Mouse (Mus musculus) limb, embryonic 12.5 days (tissue): ENCODE measurements around the gene Pla2g4b. TPM values are rescaled to one million over a fixed set of nuclear protein-coding genes. Genes with fewer than 3 reads are reported as not detected.

Source experiments
- ATAC-seq: fragments of 200-750 bp; cut with Nextera tagmentation; 2 replicates; pipeline ENCODE4 v1.8.0; 2017; ENCODE audit warnings: low read depth, moderate TSS enrichment; ENCODE audit not compliant: insufficient number of reproducible peaks, insufficient read depth, low FRiP score, low TSS enrichment
- H3K27ac ChIP-seq: fragments of 300-500 bp; sonication (generic); 2 replicates; pipeline ENCODE4 v1.5.1; 2016; ENCODE audit warnings: mild to moderate bottlenecking, moderate library complexity
- H3K27me3 ChIP-seq: fragments of 300-500 bp; sonication (generic); 2 replicates; pipeline ENCODE4 v1.6.1; 2016; ENCODE audit warnings: mild to moderate bottlenecking, moderate library complexity
- H3K36me3 ChIP-seq: fragments of 300-500 bp; sonication (generic); 2 replicates; pipeline ENCODE4 v1.6.1; 2016; ENCODE audit warnings: mild to moderate bottlenecking, moderate library complexity
- H3K4me1 ChIP-seq: fragments of 300-500 bp; sonication (generic); replicated peaks from 2 replicates; pipeline ENCODE4 v1.6.1; 2016
- H3K4me2 ChIP-seq: fragments of 300-500 bp; sonication (generic); 2 replicates; pipeline ENCODE4 v1.6.1; 2016; ENCODE audit warnings: mild to moderate bottlenecking, moderate library complexity
- H3K4me3 ChIP-seq: fragments of 300-500 bp; sonication (generic); replicated peaks from 2 replicates; pipeline ENCODE4 v1.5.1; 2016; ENCODE audit warnings: mild to moderate bottlenecking
- H3K9ac ChIP-seq: fragments of 300-500 bp; sonication (generic); replicated peaks from 2 replicates; pipeline ENCODE4 v1.6.1; 2016; ENCODE audit warnings: mild to moderate bottlenecking, moderate library complexity
- H3K9me3 ChIP-seq: fragments of 300-500 bp; sonication (generic); 2 replicates; pipeline ENCODE4 v1.6.1; 2016; ENCODE audit warnings: mild to moderate bottlenecking, moderate library complexity
- WGBS: fragments of 180-500 bp; shearing (Covaris S2); methylation state at CpG from one replicate; pipeline ENCODE4 v1.1.7; 2016; 5-methylcytosine and 5-hydroxymethylcytosine counted together
- polyA plus RNA-seq: library from polyadenylated mRNA; unstranded; fragments of >200 nt; fragmentation: Nextera tagmentation; extraction: Ambion mirVana; gene quantifications from 2 replicates; pipeline ENCODE4 v1.2.1, GENCODE M21; 2016

Pla2g4b gene
- polyA plus RNA-seq, 1 experiment from 2014 or later, result 3.8 TPM

DNA sequence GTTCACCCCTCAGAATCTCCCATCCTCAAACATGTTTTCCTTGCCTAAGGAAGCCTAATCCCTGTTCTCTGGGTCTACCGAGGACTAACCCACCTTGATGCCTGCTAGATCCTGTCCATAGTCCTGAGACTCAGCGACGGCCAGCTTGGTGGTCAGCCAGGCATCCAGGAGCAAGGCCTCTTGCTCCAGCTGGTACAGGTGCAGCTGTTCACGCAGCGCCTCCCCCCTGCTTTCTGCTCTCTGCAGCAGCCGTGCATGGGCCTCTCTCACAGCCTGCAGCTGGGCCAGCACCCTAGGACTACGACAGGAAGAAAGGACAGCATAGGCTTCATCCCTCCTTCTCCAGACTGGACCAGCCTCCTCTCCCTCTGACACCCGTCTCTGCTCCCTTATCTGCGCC lies 15.0 kb downstream of the Pla2g4b start:
- H3K27ac ChIP-seq, result no peak overlapping the region
- no peak for ATAC-seq
- H3K9ac ChIP-seq, result no peak overlapping the region
- WGBS, result 78% methylated on average over 9 of the region's 9 CpGs
- H3K4me3 ChIP-seq, result no peak overlapping the region
- H3K9me3 ChIP-seq, result no peaks in the 10 kb centered on the region
- peaks cover 23% of the 10 kb centered on the region for H3K4me1 ChIP-seq
- no peaks in the 10 kb centered on the region for H3K36me3 ChIP-seq
- no peaks in the 10 kb centered on the region; the same call in 1 of the 2 replicates for H3K27me3 ChIP-seq
- no peak overlapping the region for H3K4me2 ChIP-seq

DNA sequence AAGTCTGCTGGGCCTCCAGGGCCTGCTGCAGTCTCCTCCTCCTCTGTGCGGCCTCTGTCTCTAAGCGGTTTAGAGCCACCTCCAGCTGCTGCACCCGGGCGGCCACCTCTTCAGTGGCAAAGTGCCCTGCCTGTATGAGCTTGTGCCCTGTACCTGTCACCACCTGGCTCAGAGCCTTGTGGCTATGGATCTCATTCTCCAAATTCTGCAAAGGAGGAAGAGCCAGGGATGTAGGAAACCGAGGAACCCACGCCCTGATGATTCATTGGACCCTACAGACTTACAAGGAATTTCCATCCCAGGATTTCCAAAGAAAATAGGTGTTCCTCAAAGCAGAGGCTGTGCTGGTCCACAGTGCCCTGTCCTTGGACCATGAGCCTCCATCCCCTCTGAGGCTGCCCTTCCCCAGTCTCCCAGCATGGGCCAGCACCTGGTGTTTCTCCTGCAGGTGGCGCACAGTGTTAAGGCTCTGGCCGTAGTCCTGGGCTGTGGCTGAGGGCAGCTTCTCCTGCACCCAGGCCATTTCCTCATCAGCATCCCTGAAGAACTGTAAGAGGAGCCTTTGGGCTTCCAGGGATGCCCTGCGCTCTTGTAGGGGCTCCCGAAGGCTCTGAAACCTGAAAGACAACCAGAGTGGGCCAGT lies 16.5 kb downstream of the Pla2g4b start:
- Histone ChIP-seq H3K9ac (no peak overlapping the region), H3K4me2 (no peak overlapping the region), H3K4me3 (no peak overlapping the region), H3K36me3 (no peaks in the 10 kb centered on the region), H3K4me1 (peaks cover 14% of the 10 kb centered on the region), H3K27ac (no peak overlapping the region), H3K27me3 (no peaks in the 10 kb centered on the region; the same call in 1 of the 2 replicates), H3K9me3 (no peaks in the 10 kb centered on the region)
- 0 out of 2 replicates have a peak, but pooled peaks have one; percentile 17 for ATAC-seq
- WGBS, result 56% methylated on average over 10 of the region's 10 CpGs

DNA sequence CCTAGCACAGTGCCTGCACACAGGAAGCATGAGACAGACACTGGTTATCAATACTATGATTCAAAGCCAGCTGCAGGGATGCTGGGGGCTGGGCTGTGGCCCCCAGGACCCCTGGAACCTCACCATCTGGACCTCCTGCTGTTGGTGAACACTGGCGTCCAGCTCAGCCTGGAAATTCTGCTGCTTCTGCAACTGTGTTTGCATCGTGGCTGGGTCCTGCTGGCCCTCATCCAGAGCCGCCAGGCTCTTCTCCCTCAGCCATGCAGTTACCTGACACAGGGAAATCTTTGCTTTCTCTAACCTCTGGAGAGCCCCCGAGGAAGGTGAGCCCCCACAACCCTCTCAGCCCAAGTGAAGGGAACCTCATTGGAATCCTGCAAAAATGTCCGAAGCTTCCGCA lies 18.2 kb downstream of the Pla2g4b start:
- ATAC-seq, result no peak
- WGBS, result 65% methylated on average over 6 of the region's 6 CpGs

DNA sequence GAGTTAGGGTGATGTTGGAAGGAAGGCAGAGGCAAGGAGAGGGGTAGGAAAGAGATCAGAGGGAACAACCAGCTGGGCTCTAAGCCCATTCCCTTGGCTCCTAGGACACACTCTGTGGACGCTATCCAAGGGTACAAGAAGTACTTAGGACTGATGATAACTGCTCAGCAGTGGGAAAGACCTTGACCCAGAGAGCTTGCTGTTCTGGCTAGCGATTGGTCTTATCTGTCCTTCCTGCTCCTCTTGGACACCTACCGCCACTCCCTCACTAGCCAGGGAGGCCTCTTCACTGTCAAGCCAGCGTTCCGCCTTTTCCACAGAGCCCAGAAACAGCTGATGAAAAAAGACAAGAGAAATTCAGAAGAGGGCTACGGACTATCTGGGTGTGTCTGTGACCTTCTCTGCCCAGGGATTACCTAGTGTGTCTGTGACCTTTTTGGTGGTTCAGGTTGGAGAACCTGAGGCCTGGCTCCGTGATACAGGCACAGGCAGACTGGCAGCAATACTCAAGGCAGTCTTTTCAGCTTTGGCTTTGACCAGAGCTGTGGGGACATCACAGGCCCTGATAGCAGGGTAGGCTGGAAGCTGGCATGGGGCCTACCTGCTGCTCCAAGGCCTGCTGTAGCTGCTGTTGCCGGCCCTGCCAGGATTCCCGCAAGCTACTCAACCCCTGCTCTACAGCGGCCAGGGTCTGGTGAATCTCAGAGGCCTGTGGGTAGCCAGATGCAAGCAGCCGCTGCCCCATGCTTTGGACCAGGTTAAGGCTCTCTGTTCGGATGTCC lies 21.7 kb downstream of the Pla2g4b start:
- Histone ChIP-seq H3K4me1 (peaks cover 2% of the 10 kb centered on the region; the same call in 1 of the 2 replicates), H3K27me3 (no peaks in the 10 kb centered on the region; the same call in 1 of the 2 replicates), H3K4me3 (no peak overlapping the region), H3K9ac (no peak overlapping the region), H3K4me2 (no peak overlapping the region), H3K27ac (no peak overlapping the region), H3K36me3 (no peaks in the 10 kb centered on the region), H3K9me3 (no peaks in the 10 kb centered on the region)
- ATAC-seq, result no peak
- WGBS, result 89% methylated on average over 12 of the region's 12 CpGs

More for the DNA sequence above, 18.2 kb downstream of the Pla2g4b start:
- Histone ChIP-seq H3K27me3 (no peaks in the 10 kb centered on the region; the same call in 1 of the 2 replicates), H3K4me2 (no peak overlapping the region), H3K4me1 (peaks cover 2% of the 10 kb centered on the region; the same call in 1 of the 2 replicates), H3K9ac (no peak overlapping the region), H3K4me3 (no peak overlapping the region), H3K36me3 (no peaks in the 10 kb centered on the region), H3K9me3 (no peaks in the 10 kb centered on the region), H3K27ac (no peak overlapping the region)

DNA sequence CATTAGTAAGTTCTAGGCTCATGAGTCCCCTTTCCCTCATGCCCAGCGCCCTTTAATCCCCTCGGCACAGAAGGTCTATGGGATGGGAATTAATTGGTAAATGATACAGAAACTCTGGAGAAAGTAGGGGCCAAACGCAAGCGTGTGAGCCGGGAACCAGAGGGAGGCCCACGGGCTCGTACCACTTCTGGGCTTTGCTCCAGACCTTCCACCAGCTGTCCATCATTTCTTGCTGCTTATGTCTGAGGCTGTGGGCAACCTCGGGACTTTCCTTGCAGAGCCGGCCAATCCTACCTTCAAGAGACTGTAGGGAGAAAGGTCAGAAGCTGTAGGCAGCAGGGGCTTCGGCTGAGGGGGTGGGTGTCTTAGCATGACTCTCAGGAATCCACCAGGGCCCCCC lies 22.7 kb downstream of the Pla2g4b start:
- H3K27me3 ChIP-seq, result no peaks in the 10 kb centered on the region
- H3K27ac ChIP-seq, result no peak overlapping the region
- no peak overlapping the region for H3K9ac ChIP-seq
- H3K4me1 ChIP-seq, result peaks cover 9% of the 10 kb centered on the region
- no peaks in the 10 kb centered on the region for H3K36me3 ChIP-seq
- no peak overlapping the region for H3K4me2 ChIP-seq
- no peaks in the 10 kb centered on the region for H3K9me3 ChIP-seq
- no peak for ATAC-seq
- WGBS, result 89% methylated on average over 10 of the region's 10 CpGs
- H3K4me3 ChIP-seq, result no peak overlapping the region

DNA sequence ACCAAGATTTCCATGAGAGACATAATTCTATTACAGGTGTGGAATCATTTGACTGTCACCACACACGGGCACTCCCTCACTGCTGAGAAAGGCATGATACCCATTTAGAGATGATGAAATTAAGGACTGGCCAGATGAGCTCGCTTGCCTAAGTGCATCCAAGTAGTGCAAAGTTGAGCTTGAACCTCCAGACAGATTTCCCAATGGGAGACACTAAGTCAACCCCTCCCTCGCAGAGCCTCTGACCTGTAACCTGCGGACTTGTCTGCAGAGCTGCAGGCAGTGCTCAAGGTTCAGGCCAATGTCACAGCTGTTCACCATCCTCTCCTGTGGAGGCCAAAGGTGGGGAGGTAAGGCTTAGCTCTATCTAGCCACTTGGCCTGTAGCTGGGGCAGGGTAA lies 25.6 kb downstream of the Pla2g4b start:
- Histone ChIP-seq H3K9me3 (no peaks in the 10 kb centered on the region), H3K4me2 (no peak overlapping the region), H3K36me3 (no peaks in the 10 kb centered on the region), H3K9ac (no peak overlapping the region), H3K27me3 (no peaks in the 10 kb centered on the region), H3K4me3 (no peak overlapping the region), H3K27ac (no peak overlapping the region), H3K4me1 (peaks cover 12% of the 10 kb centered on the region)
- WGBS, result 84% methylated on average over 4 of the region's 4 CpGs
- no peak for ATAC-seq

DNA sequence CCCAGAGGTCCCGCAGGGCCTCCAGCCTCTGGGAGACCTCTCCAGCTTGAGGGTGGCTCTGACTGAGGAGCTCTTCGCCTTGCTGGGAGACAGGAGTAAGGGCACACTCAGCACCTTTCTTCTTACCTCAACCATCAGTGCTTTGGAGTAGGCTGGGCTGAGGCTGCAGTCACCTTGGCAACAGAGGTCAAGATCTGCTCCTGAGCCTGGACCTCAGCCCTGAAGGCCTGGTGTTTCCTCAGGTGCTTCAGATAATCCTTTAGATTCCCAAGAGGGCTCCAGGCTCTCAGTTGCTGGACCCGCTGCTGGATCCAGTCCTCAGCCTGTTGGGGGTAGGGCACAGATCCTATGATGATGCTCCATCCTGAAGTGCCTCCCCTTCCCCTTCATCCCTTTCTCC lies 26.2 kb downstream of the Pla2g4b start:
- WGBS, result 87% methylated on average over 3 of the region's 3 CpGs
- H3K27me3 ChIP-seq, result no peaks in the 10 kb centered on the region
- H3K27ac ChIP-seq, result no peak overlapping the region
- H3K36me3 ChIP-seq, result no peaks in the 10 kb centered on the region
- H3K9ac ChIP-seq, result no peak overlapping the region
- no peak overlapping the region for H3K4me2 ChIP-seq
- peaks cover 12% of the 10 kb centered on the region for H3K4me1 ChIP-seq
- H3K4me3 ChIP-seq, result no peak overlapping the region
- ATAC-seq, result no peak
- no peaks in the 10 kb centered on the region for H3K9me3 ChIP-seq

DNA sequence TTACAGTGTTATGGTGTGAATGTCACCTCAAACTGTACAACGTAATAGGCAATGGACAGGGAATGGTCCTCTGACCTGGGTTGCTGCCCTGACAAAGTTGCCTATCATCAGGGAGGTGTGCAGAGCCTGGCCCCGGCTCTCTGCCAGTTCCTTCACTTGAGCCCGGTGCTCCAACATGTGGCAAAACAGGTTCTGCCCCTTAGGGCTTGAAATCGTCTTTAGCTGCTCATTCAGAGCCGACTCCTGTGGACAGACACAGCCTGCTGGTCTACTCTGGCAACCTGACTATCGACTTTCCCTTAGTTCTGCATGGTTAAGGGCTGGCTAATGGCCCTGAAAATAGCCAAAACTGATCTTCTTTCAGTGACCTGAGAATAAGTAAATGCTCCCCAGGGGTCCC lies 27.0 kb downstream of the Pla2g4b start:
- Histone ChIP-seq H3K36me3 (no peaks in the 10 kb centered on the region), H3K4me1 (peaks cover 12% of the 10 kb centered on the region), H3K9ac (no peak overlapping the region), H3K4me3 (no peak overlapping the region), H3K9me3 (no peaks in the 10 kb centered on the region), H3K27ac (no peak overlapping the region), H3K4me2 (no peak overlapping the region), H3K27me3 (no peaks in the 10 kb centered on the region)
- ATAC-seq, result no peak
- WGBS, result 64% methylated on average over 6 of the region's 6 CpGs

DNA sequence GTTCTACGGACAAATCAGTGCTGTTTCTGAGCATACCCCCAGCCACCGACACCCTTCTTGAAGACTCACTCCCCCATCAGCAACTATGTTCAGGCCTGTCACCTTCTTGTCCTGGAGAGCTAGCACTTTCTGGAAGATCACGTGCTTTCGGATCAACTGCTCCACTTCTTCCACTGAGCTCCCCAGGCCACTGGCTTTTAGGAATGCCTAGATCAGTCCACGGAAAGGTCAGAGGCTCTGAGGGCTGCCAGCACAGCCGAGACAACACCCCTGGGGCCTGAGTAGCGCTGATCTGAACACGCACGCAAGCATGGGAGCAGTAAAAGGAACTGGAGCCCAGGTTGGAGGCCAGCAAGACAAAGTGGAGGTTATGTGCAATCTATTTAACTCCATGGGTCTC lies 27.4 kb downstream of the Pla2g4b start:
- H3K9ac ChIP-seq, result no peak overlapping the region
- ATAC-seq, result no peak

DNA sequence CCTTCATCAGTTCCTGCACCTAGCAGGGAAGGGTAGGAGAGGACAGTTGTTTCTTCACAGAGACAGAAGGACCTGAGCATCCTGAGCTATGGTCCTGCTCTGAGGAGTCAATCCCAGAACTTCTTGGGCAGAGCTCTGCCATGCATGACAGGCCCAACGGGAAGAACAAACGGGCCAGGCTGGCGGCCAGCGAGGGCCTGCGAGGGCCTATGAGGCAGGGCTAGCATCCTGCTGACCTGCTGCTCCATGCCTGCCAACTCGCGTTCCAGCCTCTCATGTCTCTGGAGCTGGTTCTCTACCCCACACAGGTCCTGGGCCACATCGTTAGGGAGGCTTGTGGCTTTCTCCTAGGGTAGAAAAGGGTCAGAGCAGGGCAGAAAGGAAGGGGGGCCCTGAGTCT lies 29.0 kb downstream of the Pla2g4b start:
- Histone ChIP-seq H3K27ac (no peak overlapping the region), H3K9me3 (no peaks in the 10 kb centered on the region), H3K9ac (no peak overlapping the region), H3K4me3 (no peak overlapping the region), H3K4me1 (peaks cover 12% of the 10 kb centered on the region), H3K36me3 (no peaks in the 10 kb centered on the region), H3K27me3 (no peaks in the 10 kb centered on the region), H3K4me2 (no peak overlapping the region)
- 85% methylated on average over 8 of the region's 8 CpGs for WGBS
- no peak for ATAC-seq

More for the DNA sequence above, 27.4 kb downstream of the Pla2g4b start:
- Histone ChIP-seq H3K4me2 (no peak overlapping the region), H3K4me1 (peaks cover 12% of the 10 kb centered on the region), H3K36me3 (no peaks in the 10 kb centered on the region), H3K27ac (no peak overlapping the region), H3K9me3 (no peaks in the 10 kb centered on the region), H3K27me3 (no peaks in the 10 kb centered on the region), H3K4me3 (no peak overlapping the region)
- WGBS, result 72% methylated on average over 9 of the region's 9 CpGs

DNA sequence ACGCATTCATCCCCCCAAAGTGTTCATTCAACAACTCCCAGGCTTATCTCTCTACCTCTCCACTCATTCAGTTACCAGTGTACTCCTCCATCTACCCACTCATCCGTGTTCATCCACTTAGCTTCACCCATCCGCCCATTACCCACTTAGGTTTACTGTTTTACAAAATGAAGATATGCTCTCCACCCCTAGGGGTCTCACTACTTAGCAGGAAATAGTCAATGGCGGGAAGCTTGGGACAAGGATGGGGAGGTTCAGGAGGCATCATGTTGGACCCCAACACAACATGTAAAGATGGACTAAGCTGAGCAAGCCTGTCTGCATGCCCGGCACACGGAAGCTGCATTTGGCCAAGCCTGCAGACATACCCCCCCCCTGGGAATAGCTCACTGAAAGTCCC lies 31.4 kb downstream of the Pla2g4b start:
- 0 out of 2 replicates have a peak, but pooled peaks cover 3% of the 10 kb centered on the region for H3K27me3 ChIP-seq
- H3K9me3 ChIP-seq, result no peaks in the 10 kb centered on the region
- ATAC-seq, result no peak
- no peak overlapping the region for H3K9ac ChIP-seq
- H3K4me1 ChIP-seq, result peaks cover 24% of the 10 kb centered on the region
- 81% methylated on average over 6 of the region's 6 CpGs for WGBS
- H3K27ac ChIP-seq, result no peak overlapping the region
- H3K4me3 ChIP-seq, result no peak overlapping the region
- H3K4me2 ChIP-seq, result no peak overlapping the region
- no peaks in the 10 kb centered on the region for H3K36me3 ChIP-seq
